Comparison of ENCODE assay signal across 26 mouse cellular contexts in the genomic region with DNA sequence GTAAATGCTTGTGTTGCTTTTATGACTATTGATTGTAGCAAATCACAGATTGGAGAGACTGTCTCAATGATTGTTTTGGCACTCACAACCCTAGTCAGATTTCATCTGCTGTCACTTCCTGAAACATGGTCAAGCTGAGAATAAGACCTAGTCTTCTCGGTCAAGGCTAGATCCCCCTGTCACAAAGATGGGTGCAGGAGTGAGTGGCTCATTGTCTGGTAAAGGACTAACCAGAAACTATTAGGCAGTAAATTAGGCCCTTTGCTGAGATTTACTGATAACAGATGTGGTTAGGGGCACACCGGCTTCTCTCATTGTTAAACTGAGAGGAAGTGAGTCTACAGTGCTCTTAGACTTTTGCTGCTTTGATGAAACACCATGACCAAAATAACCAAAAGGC.
"Had no signal": no experiment of that assay in that cellular context is flagged by ENCODE, and none has a peak within 500 bp of the region (broad histone marks: within the 10 kb centered on the region; RNA-seq: fewer than 3 reads in every experiment).

No protein-coding gene starts in this region.

- H3K27me3 ChIP-seq: embryonic facial prominence, embryonic 12.5 days; embryonic facial prominence, embryonic 13.5 days; embryonic facial prominence, embryonic 15.5 days; forebrain, embryonic 12.5 days; forebrain, embryonic 13.5 days; forebrain, embryonic 15.5 days had no signal

- H3K27ac ChIP-seq: embryonic facial prominence, embryonic 10.5 days; embryonic facial prominence, embryonic 12.5 days; embryonic facial prominence, embryonic 13.5 days; embryonic facial prominence, embryonic 15.5 days; forebrain, embryonic 10.5 days; forebrain, embryonic 12.5 days; forebrain, embryonic 13.5 days; forebrain, embryonic 15.5 days; gastrocnemius, adult 2 months; heart, adult 2 months had no signal

- H3K4me3 ChIP-seq: embryonic facial prominence, embryonic 10.5 days; embryonic facial prominence, embryonic 12.5 days; embryonic facial prominence, embryonic 13.5 days; embryonic facial prominence, embryonic 15.5 days; erythroblast, embryonic 14.5 days; forebrain, embryonic 10.5 days; forebrain, embryonic 12.5 days; forebrain, embryonic 13.5 days; forebrain, embryonic 15.5 days; gastrocnemius, adult 2 months; heart, adult 2 months had no signal

- H3K9me3 ChIP-seq: embryonic facial prominence, embryonic 10.5 days; embryonic facial prominence, embryonic 12.5 days; embryonic facial prominence, embryonic 13.5 days; embryonic facial prominence, embryonic 15.5 days; forebrain, embryonic 10.5 days; forebrain, embryonic 12.5 days; forebrain, embryonic 13.5 days; forebrain, embryonic 15.5 days had no signal

- DNase-seq: cerebellum, adult 2 months; cerebellum, adult 8-10 months; cerebellum, adult 9-10 months; cerebellum, adult 9-11 months; cerebellum, postnatal 10 days; cerebellum, postnatal 14 days; cerebellum, postnatal 25 days; cerebellum, postnatal 36 days; embryo, embryonic 11 days; forebrain, postnatal 0 days; gastrocnemius, adult 2 months; gastrocnemius, postnatal 10 days; gastrocnemius, postnatal 14 days; gastrocnemius, postnatal 25 days; gastrocnemius, postnatal 36 days; heart, adult 18-20 months; heart, adult 2 months had no signal

- H3K4me1 ChIP-seq: embryonic facial prominence, embryonic 12.5 days had no signal

- H3K36me3 ChIP-seq: embryonic facial prominence, embryonic 10.5 days; embryonic facial prominence, embryonic 12.5 days; embryonic facial prominence, embryonic 13.5 days; embryonic facial prominence, embryonic 15.5 days; forebrain, embryonic 10.5 days; forebrain, embryonic 12.5 days; forebrain, embryonic 15.5 days had no signal
